Mouse (Mus musculus) kidney, postnatal 4 days (tissue): ENCODE measurements around the gene Mcl1.
"Not testable (repeated sequence)": the region's sequence is repeated elsewhere in the genome, so short reads cannot be mapped to it uniquely, and the experiment has no call there.

ENCODE experiments used
- DNase-seq, 2 experiments: peaks; one replicate each; pipeline ENCODE4 v3.0.0; 2021; ENCODE audit warnings: mixed read lengths in 2 of 2

Mcl1 gene

GRCm38 (mm10) chr3:95668589-95669308 lies 10.2 kb downstream of the Mcl1 start:
- no peak for DNase-seq

GRCm38 (mm10) chr3:95669309-95669665 lies 10.7 kb downstream of the Mcl1 start:
- DNase-seq, result no peak

- not testable (repeated sequence) for DNase-seq
These were observed 11.8 kb downstream of the Mcl1 start for GRCm38 (mm10) chr3:95670419-95670818.

- DNase-seq, result no peak
These were observed 12.6 kb downstream of the Mcl1 start for GRCm38 (mm10) chr3:95671201-95671600.

- DNase-seq, result peak in 1 of 2 experiments; percentile 53
These were observed 13.9 kb downstream of the Mcl1 start for GRCm38 (mm10) chr3:95672461-95672860.

- DNase-seq, result no peak
These were observed 14.5 kb downstream of the Mcl1 start for GRCm38 (mm10) chr3:95672861-95673706.

GRCm38 (mm10) chr3:95673707-95674211 lies 15.2 kb downstream of the Mcl1 start:
- peak; percentile 46 to 53 for DNase-seq

- DNase-seq, result peak; percentile 68 to 79
These were observed 15.6 kb downstream of the Mcl1 start for GRCm38 (mm10) chr3:95674236-95674635.

- DNase-seq, result peak in 1 of 2 experiments; percentile 49
These were observed 16.2 kb downstream of the Mcl1 start for GRCm38 (mm10) chr3:95674812-95675211.

- peak; percentile 82 to 88 for DNase-seq
These were observed 16.9 kb downstream of the Mcl1 start for GRCm38 (mm10) chr3:95675301-95676092.

GRCm38 (mm10) chr3:95676745-95677419 lies 18.3 kb downstream of the Mcl1 start:
- DNase-seq, result peak; percentile 83 to 87

- DNase-seq, result no peak
These were observed 19.0 kb downstream of the Mcl1 start for GRCm38 (mm10) chr3:95677420-95678090.

- DNase-seq, result no peak
These were observed 21.0 kb downstream of the Mcl1 start for GRCm38 (mm10) chr3:95679551-95679950.

- DNase-seq, result no peak
These were observed 22.1 kb downstream of the Mcl1 start for GRCm38 (mm10) chr3:95680673-95681072.

GRCm38 (mm10) chr3:95681365-95681764 lies 22.8 kb downstream of the Mcl1 start:
- no peak for DNase-seq

- peak; percentile 49 to 60 for DNase-seq
These were observed 24.3 kb downstream of the Mcl1 start for GRCm38 (mm10) chr3:95682878-95683277.

- DNase-seq, result no peak
These were observed 26.3 kb downstream of the Mcl1 start for GRCm38 (mm10) chr3:95684846-95685245.

- no peak for DNase-seq
These were observed 26.7 kb downstream of the Mcl1 start for GRCm38 (mm10) chr3:95685301-95685700.

- no peak for DNase-seq
These were observed 27.1 kb downstream of the Mcl1 start for GRCm38 (mm10) chr3:95685701-95686100.

GRCm38 (mm10) chr3:95686492-95687167 lies 28.0 kb downstream of the Mcl1 start:
- no peak for DNase-seq

- DNase-seq, result no peak
These were observed 28.6 kb downstream of the Mcl1 start for GRCm38 (mm10) chr3:95687168-95687523.
